Mouse (Mus musculus): ENCODE measurements around the gene Neurod4.

The Neurod4 gene

GRCm38 (mm10) chr10:130280066-130280465 lies at the start of gene Neurod4:
Gene Neurod4 (minus strand): TSS chr10:130280240.
- WGBS, result 13% methylated on average over 7 of the region's 7 CpGs

DNA sequence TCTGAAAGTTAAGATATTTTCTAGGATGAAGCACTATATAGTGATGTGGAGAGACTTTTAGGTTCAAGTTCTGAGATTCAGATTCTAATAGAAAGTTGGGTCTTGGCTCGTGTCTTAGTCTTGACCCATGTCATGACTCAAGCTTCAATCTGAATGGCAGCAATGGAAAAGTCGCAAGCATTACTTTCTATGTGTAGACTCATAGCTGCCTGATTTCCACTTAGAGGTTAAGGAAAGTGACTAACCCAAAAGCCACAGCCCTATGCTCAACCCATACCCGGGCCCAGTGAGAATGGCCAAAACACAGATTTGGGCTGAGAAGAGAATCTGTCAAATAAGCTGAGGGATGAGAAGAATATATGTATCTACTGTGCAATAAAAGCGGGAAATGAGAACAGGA lies 44.2 kb upstream of the Neurod4 start:
- WGBS, result 94% methylated on average over 4 of the region's 4 CpGs

GRCm38 (mm10) chr10:130322637-130323036 lies 42.6 kb upstream of the Neurod4 start, which contains the start of gene Tespa1:
Gene Tespa1 (plus strand): TSS chr10:130322870.
- 76% methylated on average over 5 of the region's 5 CpGs for WGBS

- 95% methylated on average over 2 of the region's 2 CpGs for WGBS
These were observed 40.7 kb upstream of the Neurod4 start for GRCm38 (mm10) chr10:130320715-130321114.

GRCm38 (mm10) chr10:130318720-130319119 lies 38.7 kb upstream of the Neurod4 start:
- 69% methylated on average over 4 of the region's 4 CpGs for WGBS

DNA sequence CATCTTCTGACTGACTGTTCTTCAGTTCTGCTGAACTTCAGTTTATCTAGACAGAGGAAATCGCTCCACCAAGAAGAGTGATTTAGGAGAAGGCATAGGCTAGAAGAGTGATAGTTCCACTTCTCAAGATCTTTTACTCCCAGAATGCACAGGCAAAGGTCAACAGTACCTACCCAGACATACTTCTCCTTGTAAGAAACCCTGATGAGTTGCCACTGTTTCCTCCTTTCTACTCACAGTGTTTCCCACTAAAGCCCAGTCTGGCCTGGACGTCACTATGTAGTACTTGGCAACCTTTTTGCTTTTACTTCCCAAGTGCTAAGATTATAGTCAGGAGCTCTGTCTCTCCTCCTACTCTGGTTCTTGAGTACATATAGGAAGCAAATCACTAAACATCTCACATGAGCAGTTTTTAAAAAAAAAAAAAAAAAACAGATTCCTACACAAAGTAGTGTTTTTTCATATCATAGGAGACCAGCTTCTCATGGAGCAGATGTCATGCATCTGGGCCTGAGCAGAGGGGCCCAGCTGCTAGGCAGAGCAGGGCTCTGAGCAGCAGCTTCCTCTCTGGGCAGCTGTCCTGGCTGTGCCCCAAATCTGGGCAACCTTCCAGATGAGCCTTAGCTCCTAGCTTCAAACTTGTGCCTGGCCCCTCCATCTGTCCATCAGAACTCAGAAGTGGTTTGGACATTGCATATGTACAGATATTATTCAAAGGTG lies 34.2 kb upstream of the Neurod4 start:
- WGBS, result 60% methylated on average over 2 of the region's 2 CpGs

GRCm38 (mm10) chr10:130313531-130313930 lies 33.5 kb upstream of the Neurod4 start:
- 71% methylated on average over 1 of the region's 1 CpGs for whole genome bisulfite sequencing

DNA sequence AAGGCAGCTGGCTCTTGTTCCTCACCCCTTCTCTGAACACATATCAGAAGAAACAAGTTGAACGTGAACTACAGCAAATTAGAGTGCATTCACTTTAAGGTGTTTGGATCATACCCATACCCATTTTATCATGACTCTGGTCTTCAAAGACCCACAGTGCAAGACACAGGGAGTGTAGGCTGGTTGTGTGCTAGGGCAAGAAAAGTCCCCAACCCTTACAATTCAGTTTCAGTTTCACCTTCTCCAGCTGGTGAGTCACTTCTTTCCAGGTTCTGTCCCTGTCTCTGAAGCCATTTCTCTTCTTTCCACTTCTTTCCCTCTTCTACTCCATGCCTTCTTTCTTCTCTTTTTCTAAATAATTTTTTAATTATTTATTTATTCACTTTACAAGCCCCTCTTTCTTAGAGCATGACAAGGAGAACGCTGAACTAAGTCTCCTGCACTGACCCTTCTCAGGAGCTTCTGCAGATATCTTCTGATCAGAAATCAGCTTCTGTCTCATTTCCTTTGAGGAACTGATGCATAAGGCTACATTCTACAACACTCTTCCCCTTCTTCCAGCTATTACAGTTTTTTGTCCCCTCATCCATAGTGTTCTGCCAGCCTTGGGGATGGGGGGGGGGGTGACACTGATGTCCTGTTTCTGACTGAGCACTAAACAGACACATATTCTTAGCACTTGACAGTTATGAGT lies 31.6 kb upstream of the Neurod4 start:
- 89% methylated on average over 2 of the region's 2 CpGs for WGBS

DNA sequence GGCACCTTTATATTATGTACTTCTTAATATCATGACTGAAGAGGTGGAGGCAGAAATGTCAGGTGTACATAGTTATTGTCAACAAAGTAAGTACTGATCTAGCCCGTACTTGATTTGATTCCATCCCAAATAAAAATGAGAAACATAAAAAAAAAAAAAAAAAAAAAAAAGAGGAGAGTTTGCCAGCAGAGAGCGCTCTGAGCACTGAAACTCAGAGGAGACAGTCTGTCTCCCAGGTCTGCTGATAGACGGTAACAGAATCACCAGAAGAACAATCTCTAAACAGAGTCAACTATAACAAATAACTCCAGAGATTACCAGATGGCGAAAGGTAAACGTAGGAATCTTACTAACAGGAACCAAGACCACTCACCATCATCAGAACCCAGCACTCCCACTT lies 24.1 kb upstream of the Neurod4 start:
- WGBS, result 77% methylated on average over 5 of the region's 5 CpGs

- WGBS, result 15% methylated on average over 4 of the region's 4 CpGs
These were observed 18.7 kb upstream of the Neurod4 start for GRCm38 (mm10) chr10:130298748-130299147.

GRCm38 (mm10) chr10:130293741-130294408 lies 13.8 kb upstream of the Neurod4 start:
- 24% methylated on average over 3 of the region's 3 CpGs for WGBS

DNA sequence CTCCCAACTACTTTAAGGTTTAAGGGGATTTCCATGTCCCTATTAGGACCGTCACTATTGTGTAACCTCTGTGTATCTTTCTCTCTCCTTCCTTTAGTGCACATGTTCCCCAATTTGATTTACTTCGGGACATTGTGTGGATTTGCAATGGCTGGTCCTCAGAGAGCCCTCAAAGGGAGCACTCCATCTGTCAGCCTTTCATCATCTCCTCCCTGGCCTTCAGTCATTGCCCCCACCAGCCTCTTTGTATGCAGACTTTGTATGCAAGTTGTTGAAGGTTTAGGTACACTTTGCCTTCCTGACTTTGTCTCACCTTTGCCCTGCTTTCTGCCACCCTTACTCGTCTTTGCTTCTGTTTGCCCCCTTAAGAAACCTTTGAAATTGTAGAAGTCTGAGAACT lies 8.0 kb upstream of the Neurod4 start:
- WGBS, result 67% methylated on average over 3 of the region's 3 CpGs

- 38% methylated on average over 1 of the region's 1 CpGs for WGBS
These were observed 7.2 kb upstream of the Neurod4 start for GRCm38 (mm10) chr10:130287201-130287600.

DNA sequence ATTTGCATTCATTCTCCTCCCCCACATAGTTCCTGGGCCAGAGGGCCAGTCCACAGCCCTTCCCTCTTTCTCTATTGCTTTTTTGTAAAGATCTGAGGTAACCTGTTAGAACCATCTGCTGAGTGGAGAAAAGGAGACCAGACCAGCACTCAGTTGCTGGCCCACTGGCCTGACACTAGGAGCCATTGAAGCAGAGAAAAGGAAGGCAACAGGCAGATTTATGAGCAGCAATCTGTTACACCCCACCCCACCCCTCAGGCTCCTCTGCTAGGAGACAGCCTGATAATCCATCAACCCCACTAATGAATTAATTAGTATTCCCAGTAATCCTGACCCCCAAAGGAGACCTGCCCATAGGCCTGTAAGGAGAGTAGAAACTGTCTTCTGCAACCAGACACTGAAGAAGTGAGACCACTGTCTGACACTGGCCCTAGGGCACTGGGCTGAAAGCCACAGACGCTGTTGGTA lies 2.0 kb upstream of the Neurod4 start:
- WGBS, result 72% methylated on average over 1 of the region's 1 CpGs

- WGBS, result 59% methylated on average over 2 of the region's 2 CpGs
These were observed 3.5 kb downstream of the Neurod4 start for GRCm38 (mm10) chr10:130276496-130276895.

DNA sequence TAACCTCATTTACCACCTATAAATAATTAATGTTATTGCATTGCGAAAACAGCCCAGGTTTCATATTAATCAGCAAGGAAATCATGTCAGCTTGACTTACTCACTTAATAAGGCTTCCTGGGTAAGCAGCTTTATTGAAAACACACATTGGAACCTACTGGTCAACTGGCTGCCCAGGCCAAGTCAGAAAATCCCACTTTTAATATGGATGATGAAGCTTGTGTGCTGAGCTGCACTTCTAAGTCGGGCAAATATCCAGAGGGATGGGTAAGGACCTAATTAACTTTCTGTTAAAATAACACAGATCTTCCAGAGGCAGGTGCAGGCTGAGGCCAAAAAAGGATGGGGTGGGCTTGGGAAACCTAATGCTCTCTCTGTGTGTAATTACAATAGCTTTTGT lies 4.3 kb downstream of the Neurod4 start:
- 65% methylated on average over 2 of the region's 2 CpGs for WGBS

GRCm38 (mm10) chr10:130263203-130263602 lies 16.8 kb downstream of the Neurod4 start:
- 21% methylated on average over 4 of the region's 4 CpGs for WGBS

DNA sequence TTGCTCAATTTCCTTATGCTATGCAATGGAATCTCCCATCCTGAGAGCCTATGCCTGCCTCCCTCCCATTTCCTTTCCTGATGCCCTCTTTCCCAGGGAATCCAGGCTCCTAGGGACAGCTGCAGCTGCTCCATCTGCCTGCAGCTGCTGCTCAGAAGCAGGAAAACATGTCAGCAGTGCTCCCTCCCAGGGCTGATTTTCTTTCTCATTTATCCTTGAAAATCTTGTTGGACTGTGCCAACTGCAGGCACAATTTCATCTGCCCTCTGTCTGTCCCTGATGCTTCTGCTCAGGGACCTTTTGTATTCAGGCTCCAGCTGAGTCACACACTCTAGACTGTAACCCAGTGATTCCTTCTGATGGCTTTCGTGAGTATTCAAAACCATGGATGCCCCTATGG lies 20.6 kb downstream of the Neurod4 start:
- 70% methylated on average over 1 of the region's 1 CpGs for WGBS

DNA sequence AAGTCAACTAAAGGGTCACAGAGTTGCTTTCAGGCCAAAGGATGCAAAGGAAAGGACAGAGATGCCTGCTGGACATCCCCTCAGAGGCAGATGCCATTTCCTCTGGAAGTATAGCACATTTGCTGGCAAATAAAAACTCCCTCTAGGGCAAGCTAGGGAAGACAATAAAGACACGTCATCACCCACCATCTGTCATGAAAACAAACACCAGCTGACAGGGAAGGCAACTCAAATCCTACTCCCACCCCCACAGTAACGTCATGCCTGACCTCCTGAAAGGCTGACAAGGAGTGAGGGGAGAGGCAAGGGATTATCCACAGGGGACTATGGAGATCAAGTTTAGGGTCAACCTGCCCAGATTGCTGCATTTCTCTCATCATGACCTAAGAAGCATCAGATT lies 35.8 kb downstream of the Neurod4 start:
- WGBS, result 9% methylated on average over 2 of the region's 2 CpGs

DNA sequence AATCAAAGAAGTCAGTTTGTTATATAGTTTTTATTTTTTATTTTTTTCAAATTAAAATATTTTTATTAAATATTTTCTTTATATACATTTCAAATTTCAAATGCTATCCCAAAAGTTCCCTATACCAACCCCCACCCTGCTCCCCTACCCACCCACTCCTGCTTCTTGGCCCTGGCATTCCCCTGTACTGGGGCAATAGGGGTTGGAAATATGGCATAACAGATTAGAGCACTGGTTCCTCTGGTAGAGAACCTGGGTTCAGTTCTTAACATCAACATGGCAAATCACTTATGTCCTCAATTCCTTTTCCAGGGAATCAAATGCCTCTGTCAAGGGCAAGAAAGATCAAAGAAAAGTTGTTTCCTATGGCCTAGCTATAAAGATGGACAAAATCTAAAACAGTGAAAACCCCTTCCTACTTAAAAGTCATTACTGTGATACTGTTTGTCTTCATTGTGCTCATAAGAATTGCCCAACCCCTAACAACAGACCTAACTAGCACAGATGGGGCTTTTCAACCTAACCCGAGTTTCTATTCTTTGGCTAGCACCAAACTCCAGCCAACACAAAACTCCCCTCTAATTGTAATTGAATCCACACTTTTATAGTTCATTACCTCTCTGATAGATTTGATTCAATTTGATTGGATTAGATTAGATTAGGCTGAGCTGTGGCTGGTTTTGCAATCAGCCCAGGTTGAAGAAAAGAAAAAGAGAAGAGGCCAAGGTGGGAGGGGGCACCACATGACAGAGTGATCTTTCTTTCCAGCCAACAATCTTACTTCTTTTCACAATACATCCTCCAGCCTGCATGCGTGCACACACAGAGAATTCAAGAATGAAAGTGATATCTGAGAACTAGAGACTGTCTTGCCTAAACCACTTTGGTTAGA lies 41.5 kb downstream of the Neurod4 start:
- WGBS, result 45% methylated on average over 2 of the region's 2 CpGs

- WGBS, result 42% methylated on average over 1 of the region's 1 CpGs
These were observed 45.5 kb downstream of the Neurod4 start for GRCm38 (mm10) chr10:130234576-130234975.

GRCm38 (mm10) chr10:130232117-130232516 lies 47.9 kb downstream of the Neurod4 start:
- WGBS, result 76% methylated on average over 1 of the region's 1 CpGs

Measured in cerebral cortex, adult 2 months (tissue).